Mouse (Mus musculus): ENCODE measurements around the gene Phactr3.

Gene Phactr3

GRCm38 (mm10) chr2:178196038-178196437 is 77.3 kb downstream of the Phactr3 start:
- DNase-seq: no peak

- no peak for DNase-seq
Measured at GRCm38 (mm10) chr2:178197542-178197941, 78.8 kb downstream of the Phactr3 start.

- no peak for DNase-seq
Measured at GRCm38 (mm10) chr2:178204455-178204854, 85.7 kb downstream of the Phactr3 start.

GRCm38 (mm10) chr2:178208186-178208600 is 89.4 kb downstream of the Phactr3 start:
- DNase-seq: no peak

GRCm38 (mm10) chr2:178213826-178214225 is 95.1 kb downstream of the Phactr3 start:
- no peak for DNase-seq

GRCm38 (mm10) chr2:178214531-178214930 is 95.8 kb downstream of the Phactr3 start:
- DNase-seq: no peak

GRCm38 (mm10) chr2:178218461-178218860 is 99.7 kb downstream of the Phactr3 start:
- DNase-seq: no peak

GRCm38 (mm10) chr2:178219454-178220147 is 100.8 kb downstream of the Phactr3 start:
- DNase-seq: no peak

- DNase-seq: no peak
Measured at GRCm38 (mm10) chr2:178220148-178220717, 101.5 kb downstream of the Phactr3 start.

GRCm38 (mm10) chr2:178221003-178221402 is 102.2 kb downstream of the Phactr3 start:
- no peak for DNase-seq

GRCm38 (mm10) chr2:178229231-178229630 is 110.5 kb downstream of the Phactr3 start:
- DNase-seq: no peak

GRCm38 (mm10) chr2:178233487-178233886 is 114.7 kb downstream of the Phactr3 start:
- DNase-seq: no peak

- DNase-seq: no peak
Measured at GRCm38 (mm10) chr2:178237056-178237455, 118.3 kb downstream of the Phactr3 start.

GRCm38 (mm10) chr2:178238503-178238902 is 119.7 kb downstream of the Phactr3 start:
- no peak for DNase-seq

GRCm38 (mm10) chr2:178240886-178241285 is 122.1 kb downstream of the Phactr3 start:
- no peak for DNase-seq

- DNase-seq: no peak
Measured at GRCm38 (mm10) chr2:178241374-178241773, 122.6 kb downstream of the Phactr3 start.

- DNase-seq: no peak
Measured at GRCm38 (mm10) chr2:178242996-178243395, 124.2 kb downstream of the Phactr3 start.

GRCm38 (mm10) chr2:178244866-178245265 is 126.1 kb downstream of the Phactr3 start:
- no peak for DNase-seq

GRCm38 (mm10) chr2:178245841-178246240 is 127.1 kb downstream of the Phactr3 start:
- DNase-seq: no peak

- DNase-seq: no peak
Measured at GRCm38 (mm10) chr2:178246767-178247166, 128.0 kb downstream of the Phactr3 start.

- DNase-seq: peak; percentile 25 to 45
Measured at GRCm38 (mm10) chr2:178247274-178247673, 128.5 kb downstream of the Phactr3 start.

GRCm38 (mm10) chr2:178257117-178257825 is 138.5 kb downstream of the Phactr3 start:
- DNase-seq: no peak

- no peak for DNase-seq
Measured at GRCm38 (mm10) chr2:178257986-178258555, 139.3 kb downstream of the Phactr3 start.

- no peak for DNase-seq
Measured at GRCm38 (mm10) chr2:178263055-178263454, 144.3 kb downstream of the Phactr3 start.
